In the genomic region with DNA sequence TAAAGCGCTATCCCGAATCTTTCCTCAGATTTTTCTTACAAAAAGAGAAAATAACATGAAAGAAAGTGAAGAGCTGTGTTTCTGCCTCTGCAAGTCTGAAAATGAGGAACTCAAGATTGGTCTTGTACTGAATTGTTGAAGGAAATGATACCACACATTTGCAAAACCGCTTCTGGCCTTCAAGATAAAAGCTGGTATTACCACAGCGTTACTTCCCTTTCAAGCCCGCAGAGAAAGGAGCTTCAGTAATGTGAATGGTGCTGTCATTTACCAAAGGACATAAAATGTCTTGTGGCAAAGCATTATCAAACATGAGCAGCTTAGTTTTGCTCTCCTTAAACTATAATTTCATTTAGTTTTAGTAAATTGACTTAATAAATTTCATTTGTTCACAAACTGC, we compare ENCODE assay signal across 13 mouse cellular contexts. TPM values are rescaled to one million over a fixed set of nuclear protein-coding genes. Genes with fewer than 3 reads are reported as not detected.
DNase-seq lines count a peak whose midpoint lies in the region; ATAC-seq lines count a peak whose summit lies in the region.
"Had no signal": no experiment of that assay in that cellular context is flagged by ENCODE, and none has a peak within 500 bp of the region (broad histone marks: within the 10 kb centered on the region; RNA-seq: fewer than 3 reads in every experiment).

Gene Rgs18, minus strand, starts transcription at position 105 of the 400 bp plus-strand sequence.

- H3K4me1 ChIP-seq in embryonic facial prominence, embryonic 14.5 days (ENCODE audit: control insufficient read depth, insufficient read depth, low read length): no peaks in the 10 kb centered on the region
- no peaks in the 10 kb centered on the region for H3K4me1 ChIP-seq in embryonic facial prominence, embryonic 10.5 days
- no peaks in the 10 kb centered on the region for H3K4me1 ChIP-seq in liver, embryonic 16.5 days (ENCODE audit: control insufficient read depth, low read depth, low read length)
- H3K4me1 ChIP-seq: hindbrain, embryonic 12.5 days; midbrain, embryonic 10.5 days had no signal

- WGBS in embryonic facial prominence, embryonic 14.5 days: 83% methylated on average over 5 of the region's 5 CpGs
- WGBS in embryonic facial prominence, embryonic 10.5 days: 84% methylated on average over 5 of the region's 5 CpGs
- 14% methylated on average over 5 of the region's 5 CpGs for WGBS in liver, embryonic 16.5 days (ENCODE audit: insufficient replicate concordance)

- H3K9me3 ChIP-seq in embryonic facial prominence, embryonic 14.5 days (ENCODE audit: control insufficient read depth, low read length): no peaks in the 10 kb centered on the region
- H3K9me3 ChIP-seq in embryonic facial prominence, embryonic 10.5 days: no peaks in the 10 kb centered on the region
- no peaks in the 10 kb centered on the region for H3K9me3 ChIP-seq in liver, embryonic 16.5 days (replicated peaks; ENCODE audit: control insufficient read depth, low read length)
- H3K9me3 ChIP-seq: hindbrain, embryonic 12.5 days; midbrain, embryonic 10.5 days had no signal

- no peaks in the 10 kb centered on the region for H3K27me3 ChIP-seq in embryonic facial prominence, embryonic 14.5 days (replicated peaks; ENCODE audit: control insufficient read depth, insufficient read depth, low read length)
- H3K27me3 ChIP-seq in embryonic facial prominence, embryonic 10.5 days (replicated peaks; ENCODE audit: low read depth, poor library complexity, severe bottlenecking): no peaks in the 10 kb centered on the region
- H3K27me3 ChIP-seq in liver, embryonic 16.5 days (ENCODE audit: control insufficient read depth, insufficient read depth, low read depth, low read length): no peaks in the 10 kb centered on the region
- H3K27me3 ChIP-seq: hindbrain, embryonic 12.5 days had no signal

- no peak within 1 kb of the TSS for H3K27ac ChIP-seq in embryonic facial prominence, embryonic 14.5 days (replicated peaks; ENCODE audit: low read depth, low read length)
- no peak within 1 kb of the TSS for H3K27ac ChIP-seq in embryonic facial prominence, embryonic 10.5 days (replicated peaks)
- H3K27ac ChIP-seq in liver, embryonic 16.5 days (ENCODE audit: low read length): no peak within 1 kb of the TSS
- H3K27ac ChIP-seq: hindbrain, embryonic 12.5 days; midbrain, embryonic 10.5 days had no signal

- H3K36me3 ChIP-seq in embryonic facial prominence, embryonic 14.5 days (ENCODE audit: control insufficient read depth, insufficient read depth, low read length): no peaks in the 10 kb centered on the region
- no peaks in the 10 kb centered on the region for H3K36me3 ChIP-seq in embryonic facial prominence, embryonic 10.5 days (replicated peaks)
- no peaks in the 10 kb centered on the region for H3K36me3 ChIP-seq in liver, embryonic 16.5 days (ENCODE audit: control insufficient read depth, insufficient read depth)
- H3K36me3 ChIP-seq: hindbrain, embryonic 12.5 days; midbrain, embryonic 10.5 days had no signal

- no peak for ATAC-seq in embryonic facial prominence, embryonic 14.5 days (ENCODE audit: low read depth)
- ATAC-seq in liver, embryonic 16.5 days (ENCODE audit: low read depth): peak; percentile 80
- ATAC-seq: forebrain, embryonic 14.5 days had no signal

- DNase-seq in embryonic facial prominence, embryonic 14.5 days (ENCODE audit: low spot score): peak; percentile 4
- DNase-seq in embryonic facial prominence, embryonic 10.5 days (ENCODE audit: low spot score): no peak
- DNase-seq in 416B (ENCODE audit: low read depth): peak; percentile 99
- peak; percentile 57 for DNase-seq in c-Kit-positive CD71-positive TER-119-negative erythroid progenitor cells, embryonic 14.5 days (ENCODE audit: low read depth)
- no peak for DNase-seq in urinary bladder, adult 18-20 months (ENCODE audit: low spot score in 2 of 2)
- DNase-seq in Muller cell, postnatal 12 days (ENCODE audit: inconsistent ontology term): no peak
- DNase-seq in thymus, postnatal 36 days: no peak
- DNase-seq: kidney, postnatal 25 days; left cerebral cortex, postnatal 4 days had no signal

- H3K4me3 ChIP-seq in embryonic facial prominence, embryonic 14.5 days (ENCODE audit: low read depth, low read length): no peak within 1 kb of the TSS
- no peak within 1 kb of the TSS for H3K4me3 ChIP-seq in embryonic facial prominence, embryonic 10.5 days
- peak within 1 kb of the TSS; percentile 31; the same call in 1 of the 2 replicates for H3K4me3 ChIP-seq in liver, embryonic 16.5 days (ENCODE audit: low read depth, low read length)
- H3K4me3 ChIP-seq: hindbrain, embryonic 12.5 days; midbrain, embryonic 10.5 days had no signal

- no peak within 1 kb of the TSS for H3K4me2 ChIP-seq in embryonic facial prominence, embryonic 14.5 days (ENCODE audit: low read depth, low read length)
- H3K4me2 ChIP-seq in liver, embryonic 16.5 days (ENCODE audit: low read depth, low read length): peak within 1 kb of the TSS; percentile 39
- H3K4me2 ChIP-seq: hindbrain, embryonic 12.5 days had no signal

- no peak within 1 kb of the TSS for H3K9ac ChIP-seq in embryonic facial prominence, embryonic 14.5 days (ENCODE audit: low read depth, low read length)
- H3K9ac ChIP-seq in liver, embryonic 16.5 days (ENCODE audit: low read depth, low read length): no peak within 1 kb of the TSS
- H3K9ac ChIP-seq: hindbrain, embryonic 12.5 days had no signal

RNA-seq across cellular contexts. Expression of gene Rgs18, which starts in this region (rescaled TPM):
- polyA plus RNA-seq in embryonic facial prominence, embryonic 14.5 days (2014; fragmentation: Nextera tagmentation; extraction: Ambion mirVana): 4.0 and 4.1 TPM in 2 replicates
- 0.80 and 1.5 TPM in 2 replicates for polyA plus RNA-seq in embryonic facial prominence, embryonic 10.5 days (2016; fragmentation: Nextera tagmentation; extraction: Ambion mirVana)
- 10.1 and 13.0 TPM in 2 replicates for polyA plus RNA-seq in liver, embryonic 16.5 days (2015; fragmentation: Nextera tagmentation; extraction: Ambion mirVana)

Comparison
In these comparisons a context has a peak if more than half of its experiments do, and no peak if none do; other contexts are left out.
1. DNase-seq: peak in embryonic facial prominence, embryonic 14.5 days (single experiment), 416B (single experiment) and c-Kit-positive CD71-positive TER-119-negative erythroid progenitor cells, embryonic 14.5 days (single experiment); none in embryonic facial prominence, embryonic 10.5 days (single experiment), urinary bladder, adult 18-20 months (0 of 2), Muller cell, postnatal 12 days (single experiment) and thymus, postnatal 36 days (0 of 2).